Mouse (Mus musculus) cortical plate, adult 2 months (tissue): ENCODE results near the gene Ezr.

ENCODE experiments used
- CTCF ChIP-seq: fragments of 200-500 bp; IDR thresholded peaks from 2 replicates; pipeline ENCODE4 v1.5.1; 2011; ENCODE audit warnings: mild to moderate bottlenecking, control low read depth, low read length; ENCODE audit not compliant: insufficient read depth; ENCODE audit errors: extremely low read depth
- POLR2A ChIP-seq: fragments of 200-500 bp; IDR thresholded peaks from 2 replicates; pipeline ENCODE4 v1.6.1; 2011; ENCODE audit warnings: mild to moderate bottlenecking, low read length, control low read depth; ENCODE audit not compliant: insufficient read depth; ENCODE audit errors: extremely low read depth

GRCm38 (mm10) chr17:6783006-6783661 is 550 bp upstream of the Ezr start:
- TF ChIP-seq CTCF (no peak), POLR2A (no peak)
